Mouse (Mus musculus) MEL (cell line): ENCODE data around the gene Kcne4. TPM values are rescaled to one million over a fixed set of nuclear protein-coding genes. Genes with fewer than 3 reads are reported as not detected.

Source experiments
- DNase-seq: peaks from one replicate; pipeline ENCODE4 v3.0.0; 2011; ENCODE audit warnings: low read depth, low spot score
- H3K27ac ChIP-seq: 2 replicates; pipeline ENCODE4 v1.5.1; 2012; ENCODE audit warnings: low read depth, mild to moderate bottlenecking, control low read depth, low read length, moderate library complexity; ENCODE audit not compliant: control insufficient read depth
- H3K27me3 ChIP-seq, 2 experiments: fragments of 150-350 bp in 1 of 2; sonication (generic) in 1 of 2; 2 replicates each; pipeline ENCODE4 v1.6.1; 2012; ENCODE audit warnings: low read length in 2 of 2, mild to moderate bottlenecking in 2 of 2, improper control_type of control experiment in 1 of 2, moderate library complexity in 1 of 2; ENCODE audit not compliant: insufficient read depth in 2 of 2, control insufficient read depth in 1 of 2
- H3K36me3 ChIP-seq, 2 experiments: 2 replicates each; pipeline ENCODE4 v1.6.1; 2012 to 2014; ENCODE audit warnings: low read length in 2 of 2, improper control_type of control experiment in 1 of 2, inconsistent platforms in 1 of 2, mild to moderate bottlenecking in 1 of 2; ENCODE audit not compliant: insufficient read depth in 2 of 2, control insufficient read depth in 1 of 2
- H3K4me1 ChIP-seq, 2 experiments: fragments of 150-350 bp in 1 of 2; sonication (generic) in 1 of 2; 2 replicates each; pipeline ENCODE4 v1.6.1; 2012; ENCODE audit warnings: low read length in 2 of 2, improper control_type of control experiment in 1 of 2, mild to moderate bottlenecking in 1 of 2; ENCODE audit not compliant: insufficient read depth in 2 of 2, control insufficient read depth in 1 of 2
- H3K4me3 ChIP-seq, 2 experiments: fragments of 150-350 bp in 1 of 2; sonication (generic) in 1 of 2; 2 replicates each; pipeline ENCODE4 v1.5.1; 2012; ENCODE audit warnings: low read depth in 2 of 2, low read length in 2 of 2, mild to moderate bottlenecking in 2 of 2, moderate library complexity in 2 of 2, control low read depth in 1 of 2, improper control_type of control experiment in 1 of 2; ENCODE audit not compliant: control insufficient read depth in 1 of 2, insufficient read depth in 1 of 2
- H3K79me2 ChIP-seq: 2 replicates; pipeline ENCODE4 v1.6.1; 2012; ENCODE audit warnings: mild to moderate bottlenecking, low read length, moderate library complexity; ENCODE audit not compliant: control insufficient read depth, poor library complexity, insufficient read depth
- H3K9ac ChIP-seq: 2 replicates; pipeline ENCODE4 v1.6.1; 2012; ENCODE audit warnings: low read depth, mild to moderate bottlenecking, control low read depth, low read length, moderate library complexity; ENCODE audit not compliant: control insufficient read depth, poor library complexity, severe bottlenecking
- H3K9me3 ChIP-seq: fragments of 150-350 bp; sonication (generic); replicated peaks from 2 replicates; pipeline ENCODE4 v1.6.1; 2012; ENCODE audit warnings: mild to moderate bottlenecking, low read length, improper control_type of control experiment, moderate library complexity; ENCODE audit not compliant: insufficient read depth
- BHLHE40 ChIP-seq: IDR thresholded peaks from 2 replicates; pipeline ENCODE4 v1.6.1; 2012; ENCODE audit warnings: low read depth, mild to moderate bottlenecking, inconsistent platforms, low read length, improper control_type of control experiment, borderline replicate concordance
- CHD2 ChIP-seq: IDR thresholded peaks from 2 replicates; pipeline ENCODE4 v1.6.1; 2011; ENCODE audit warnings: low read length, improper control_type of control experiment
- E2F4 ChIP-seq: IDR thresholded peaks from 2 replicates; pipeline ENCODE4 v1.6.1; 2011; ENCODE audit warnings: low read depth, low read length, improper control_type of control experiment, borderline replicate concordance
- ELF1 ChIP-seq: IDR thresholded peaks from 2 replicates; pipeline ENCODE4 v1.6.1; 2014; ENCODE audit warnings: low read depth, mild to moderate bottlenecking, inconsistent platforms, low read length, improper control_type of control experiment, moderate library complexity
- EP300 ChIP-seq, 2 experiments: IDR thresholded peaks; 2 replicates each; pipeline ENCODE4 v1.6.1; 2011; ENCODE audit warnings: improper control_type of control experiment in 2 of 2, low read length in 2 of 2, low read depth in 1 of 2, mild to moderate bottlenecking in 1 of 2
- GABPA ChIP-seq: IDR thresholded peaks from 2 replicates; pipeline ENCODE4 v1.6.1; 2012; ENCODE audit warnings: low read depth, mild to moderate bottlenecking, inconsistent platforms, low read length, improper control_type of control experiment, moderate library complexity
- HCFC1 ChIP-seq: IDR thresholded peaks from 2 replicates; pipeline ENCODE4 v1.6.1; 2012; ENCODE audit warnings: low read depth, mild to moderate bottlenecking, inconsistent platforms, low read length, improper control_type of control experiment, moderate library complexity
- KAT2A ChIP-seq: conservative IDR thresholded peaks from 2 replicates; pipeline ENCODE4 v1.6.1; 2012; ENCODE audit warnings: low read depth, low read length, improper control_type of control experiment, inconsistent platforms
- MAX ChIP-seq: IDR thresholded peaks from 2 replicates; pipeline ENCODE4 v1.6.1; 2011; ENCODE audit warnings: low read length, improper control_type of control experiment
- MEF2A ChIP-seq: IDR thresholded peaks from 2 replicates; pipeline ENCODE4 v1.6.1; 2014; ENCODE audit warnings: low read depth, mild to moderate bottlenecking, inconsistent platforms, low read length, improper control_type of control experiment; ENCODE audit not compliant: poor library complexity, insufficient replicate concordance, severe bottlenecking; ENCODE audit errors: extremely low read depth
- MYB ChIP-seq: IDR thresholded peaks from 2 replicates; pipeline ENCODE4 v1.6.1; 2011; ENCODE audit warnings: mild to moderate bottlenecking, low read depth, low read length, improper control_type of control experiment
- MYC ChIP-seq: IDR thresholded peaks from 2 replicates; pipeline ENCODE4 v1.6.1; 2011; ENCODE audit warnings: low read depth, mild to moderate bottlenecking, low read length, improper control_type of control experiment, moderate library complexity
- NELFE ChIP-seq: IDR thresholded peaks from 2 replicates; pipeline ENCODE4 v1.6.1; 2011; ENCODE audit warnings: low read depth, low read length, improper control_type of control experiment
- RAD21 ChIP-seq: IDR thresholded peaks from 2 replicates; pipeline ENCODE4 v1.6.1; 2011; ENCODE audit warnings: mild to moderate bottlenecking, low read depth, low read length, improper control_type of control experiment
- TBP ChIP-seq: IDR thresholded peaks from 2 replicates; pipeline ENCODE4 v1.8.0; 2011; ENCODE audit warnings: low read depth, low read length, improper control_type of control experiment
- UBTF ChIP-seq: IDR thresholded peaks from 2 replicates; pipeline ENCODE4 v1.6.1; 2012; ENCODE audit warnings: low read depth, mild to moderate bottlenecking, inconsistent platforms, low read length, improper control_type of control experiment, moderate library complexity, borderline replicate concordance; ENCODE audit not compliant: insufficient read depth
- ZKSCAN1 ChIP-seq: IDR thresholded peaks from 2 replicates; pipeline ENCODE4 v1.6.1; 2012; ENCODE audit warnings: low read depth, mild to moderate bottlenecking, inconsistent platforms, low read length, improper control_type of control experiment, moderate library complexity
- ZMIZ1 ChIP-seq: IDR thresholded peaks from 2 replicates; pipeline ENCODE4 v1.6.1; 2012; ENCODE audit warnings: low read depth, mild to moderate bottlenecking, inconsistent platforms, low read length, improper control_type of control experiment, moderate library complexity
- polyA plus RNA-seq, 2 experiments: library from polyadenylated mRNA; stranded (reverse) in 1 of 2; unstranded in 1 of 2; fragments of >175 nt in 1 of 2; fragments of >200 nt in 1 of 2; gene quantifications; 2 replicates each; pipeline versions ENCODE4 v1.2.1 to v1.2.4; 2012; ENCODE audit warnings: low replicate concordance in 2 of 2, low read depth in 1 of 2; ENCODE audit not compliant: insufficient read length in 2 of 2, insufficient read depth in 1 of 2, missing spikeins in 1 of 2
- total RNA-seq: library from RNA; depleted of rRNA; stranded (reverse); fragments of 300-350 nt; gene quantifications from 2 replicates; pipeline ENCODE4 v1.2.3, GENCODE M21; 2012

Gene Kcne4
- total and polyA plus RNA-seq, 3 experiments = not detected

DNA sequence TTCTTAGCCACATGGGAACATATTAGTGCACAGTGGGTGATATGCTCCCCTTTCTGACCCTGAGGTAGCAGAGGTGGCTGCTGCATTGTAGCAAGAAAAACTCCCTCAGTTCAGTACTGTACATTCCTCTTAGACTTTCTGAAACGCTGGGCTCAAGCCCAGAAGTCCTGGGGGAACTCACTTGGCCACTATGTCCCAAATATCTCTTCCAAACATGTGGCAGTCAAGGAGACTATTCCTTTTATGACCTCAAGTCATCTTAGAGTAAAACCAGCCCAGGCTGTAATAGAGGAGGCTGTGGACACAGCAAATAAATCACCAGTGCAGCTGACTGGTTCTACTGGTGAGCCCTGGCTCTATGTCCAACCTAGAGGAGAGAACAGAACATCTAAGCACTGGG lies 45.7 kb downstream of the Kcne4 start:
- Histone ChIP-seq H3K9me3 (no peaks in the 10 kb centered on the region), H3K27ac (no peak overlapping the region), H3K4me3 (no peak overlapping the region), H3K79me2 (no peaks in the 10 kb centered on the region), H3K36me3 (no peaks in the 10 kb centered on the region), H3K4me1 (no peaks in the 10 kb centered on the region), H3K27me3 (no peaks in the 10 kb centered on the region), H3K9ac (no peak overlapping the region)
- DNase-seq = no peak
- TF ChIP-seq MYB (no peak), MYC (no peak), UBTF (no peak), ZMIZ1 (no peak), ZKSCAN1 (no peak), BHLHE40 (no peak), MAX (no peak), MEF2A (no peak), ELF1 (no peak)

DNA sequence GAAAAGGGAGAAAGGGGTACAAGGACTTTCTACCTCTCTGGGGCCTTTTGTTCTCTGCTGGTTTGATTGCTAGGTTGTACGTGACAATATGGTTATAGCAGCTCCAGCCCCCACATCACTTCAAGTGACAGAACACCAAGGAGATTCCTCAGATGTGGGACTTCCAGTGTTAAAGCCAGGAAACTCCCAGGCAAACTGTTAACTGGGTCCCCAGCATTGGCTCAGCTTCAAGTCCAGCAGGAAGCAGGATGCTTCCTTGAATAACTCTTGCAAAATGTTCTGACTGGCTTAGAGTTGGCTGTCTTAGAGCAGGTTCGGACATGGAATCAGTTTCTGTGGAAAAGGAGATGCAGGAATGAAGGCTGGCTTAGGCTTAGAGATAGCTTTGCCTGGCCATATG lies 47.3 kb downstream of the Kcne4 start:
- TF ChIP-seq BHLHE40 = no peak
- TF ChIP-seq TBP = no peak
- no peak for TF ChIP-seq E2F4
- no peak for TF ChIP-seq GABPA
- TF ChIP-seq HCFC1 = no peak
- TF ChIP-seq CHD2 = no peak
- no peak for TF ChIP-seq KAT2A
- no peak for TF ChIP-seq NELFE
- TF ChIP-seq UBTF = no peak
- no peak for TF ChIP-seq RAD21
- no peak for TF ChIP-seq EP300 (IDR thresholded peaks at IDR 0.05; ENCODE audit: low read depth in 1 of 2, low read length in 2 of 2)
- TF ChIP-seq ELF1 = no peak
- TF ChIP-seq, all 39 proteins: peak for 0
- Histone ChIP-seq H3K79me2 (no peaks in the 10 kb centered on the region), H3K36me3 (no peaks in the 10 kb centered on the region), H3K4me1 (no peaks in the 10 kb centered on the region), H3K4me3 (no peak overlapping the region), H3K9ac (no peak overlapping the region), H3K27ac (no peak overlapping the region), H3K9me3 (no peaks in the 10 kb centered on the region), H3K27me3 (no peaks in the 10 kb centered on the region)
- no peak for DNase-seq
